Mouse (Mus musculus) induced T-regulatory cell, adult 2 months (primary cell): Measurements from ENCODE around the gene Mms19.

Source experiments
- DNase-seq: peaks from one replicate; pipeline ENCODE4 v3.0.0-alpha.2; 2012; ENCODE audit warnings: low read depth

Gene Mms19

GRCm38 (mm10) chr19:41980819-41981594, at the start of gene Mms19:
TSS of gene Mms19 (minus strand) at chr19:41981157.
- DNase-seq = peak; percentile 100

- peak; percentile 82 for DNase-seq
Measured at GRCm38 (mm10) chr19:42026158-42026557, 45.2 kb upstream of the Mms19 start.

- DNase-seq = no peak
Measured at GRCm38 (mm10) chr19:42022542-42022848, 41.5 kb upstream of the Mms19 start.

- no peak for DNase-seq
Measured at GRCm38 (mm10) chr19:42021681-42022541, 41.0 kb upstream of the Mms19 start.

GRCm38 (mm10) chr19:42019011-42019522, 38.1 kb upstream of the Mms19 start:
- peak; percentile 38 for DNase-seq

GRCm38 (mm10) chr19:42017399-42018247, 36.7 kb upstream of the Mms19 start:
- DNase-seq = no peak

- DNase-seq = no peak
Measured at GRCm38 (mm10) chr19:42016840-42017239, 35.9 kb upstream of the Mms19 start.

GRCm38 (mm10) chr19:42016251-42016650, 35.3 kb upstream of the Mms19 start:
- DNase-seq = no peak

- DNase-seq = no peak
Measured at GRCm38 (mm10) chr19:42015001-42015400, 34.0 kb upstream of the Mms19 start.

- no peak for DNase-seq
Measured at GRCm38 (mm10) chr19:42014231-42014825, 33.4 kb upstream of the Mms19 start.

- DNase-seq = no peak
Measured at GRCm38 (mm10) chr19:42011123-42011522, 30.2 kb upstream of the Mms19 start.

GRCm38 (mm10) chr19:42010436-42010835, 29.5 kb upstream of the Mms19 start:
- no peak for DNase-seq

- DNase-seq = no peak
Measured at GRCm38 (mm10) chr19:42009067-42009466, 28.1 kb upstream of the Mms19 start.

- no peak for DNase-seq
Measured at GRCm38 (mm10) chr19:42008586-42008985, 27.6 kb upstream of the Mms19 start.

GRCm38 (mm10) chr19:42006568-42006967, 25.6 kb upstream of the Mms19 start:
- no peak for DNase-seq

GRCm38 (mm10) chr19:42005616-42006015, 24.7 kb upstream of the Mms19 start:
- no peak for DNase-seq

GRCm38 (mm10) chr19:42004258-42004657, 23.3 kb upstream of the Mms19 start:
- DNase-seq = no peak

- no peak for DNase-seq
Measured at GRCm38 (mm10) chr19:42001253-42001980, 20.5 kb upstream of the Mms19 start.

GRCm38 (mm10) chr19:42000446-42000958, 19.5 kb upstream of the Mms19 start:
- no peak for DNase-seq

GRCm38 (mm10) chr19:41999688-42000283, 18.8 kb upstream of the Mms19 start:
- DNase-seq = no peak
